Mouse (Mus musculus) neural tube, embryonic 10.5 days (tissue): ENCODE data around the gene Ramac.
A peak's percentile ranks its signal among the peaks of the same experiment; 100 is the strongest.

Experiments used
- DNase-seq: peaks from one replicate; pipeline ENCODE4 v3.0.0-alpha.2; 2017; ENCODE audit warnings: low spot score; ENCODE audit errors: extremely low spot score

Ramac gene

GRCm38 (mm10) chr7:81777667-81778218, 15.0 kb downstream of the Ramac start:
- no peak for DNase-seq

- no peak for DNase-seq
Observed at GRCm38 (mm10) chr7:81788536-81788935, 25.8 kb downstream of the Ramac start.

GRCm38 (mm10) chr7:81789095-81789757, 26.5 kb downstream of the Ramac start, which contains the start of gene 3110040N11Rik:
Gene 3110040N11Rik (minus strand): TSS chr7:81789478.
- DNase-seq: peak; percentile 90

- no peak for DNase-seq
Observed at GRCm38 (mm10) chr7:81806067-81806466, 43.3 kb downstream of the Ramac start.
